Mouse (Mus musculus) adrenal gland (tissue): ENCODE measurements around the gene Cntnap5b.

ENCODE experiments used
- intact Hi-C: fragments of 180-260 bp; cut with DNase I; formaldehyde crosslinking; loops from one replicate; pipeline ENCODE4 v1.15.1; 2025

Gene Cntnap5b

GRCm38 (mm10) chr1:100163588-100164357, 391.2 kb downstream of the Cntnap5b start:
- intact Hi-C loops, result no loop called here

DNA sequence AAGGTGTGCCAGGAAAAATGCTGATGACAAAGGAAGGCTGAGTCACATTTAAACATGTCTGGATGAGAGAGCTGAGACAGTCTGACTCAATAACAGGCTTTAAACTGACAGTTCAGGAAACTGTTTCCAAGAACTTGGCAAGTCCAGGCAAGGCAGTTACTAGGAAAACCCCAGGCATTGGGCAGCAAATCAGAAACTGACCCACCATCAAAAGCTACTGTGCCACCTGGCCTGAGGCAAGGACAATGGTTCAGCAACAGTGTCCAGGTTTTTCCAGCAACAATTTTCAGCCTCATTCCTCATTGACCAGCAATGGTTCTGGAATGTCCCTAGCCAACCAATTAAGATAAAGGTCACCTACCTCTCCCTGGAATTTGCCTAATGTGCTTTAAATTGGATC, 399.0 kb downstream of the Cntnap5b start:
- intact Hi-C loops, result no loop called here

DNA sequence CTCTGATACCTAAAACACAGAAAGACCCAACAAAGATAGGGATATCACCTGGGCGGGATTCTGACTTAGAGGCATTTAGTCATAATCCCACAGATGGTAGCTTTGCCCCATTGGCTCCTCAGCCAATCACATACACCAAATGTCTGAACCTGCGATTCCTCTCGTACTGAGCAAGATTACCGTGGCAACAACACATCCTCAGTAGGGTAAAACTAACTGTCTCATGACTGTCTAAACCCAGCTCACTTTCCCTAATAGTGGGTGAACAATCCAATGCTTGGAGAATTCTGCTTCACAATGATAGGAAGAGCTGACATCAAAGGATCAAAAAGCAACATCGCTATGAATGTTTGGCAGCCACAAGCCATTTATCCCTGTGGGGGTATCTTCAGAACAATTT, 407.5 kb downstream of the Cntnap5b start:
- intact Hi-C loops, result no loop called here

DNA sequence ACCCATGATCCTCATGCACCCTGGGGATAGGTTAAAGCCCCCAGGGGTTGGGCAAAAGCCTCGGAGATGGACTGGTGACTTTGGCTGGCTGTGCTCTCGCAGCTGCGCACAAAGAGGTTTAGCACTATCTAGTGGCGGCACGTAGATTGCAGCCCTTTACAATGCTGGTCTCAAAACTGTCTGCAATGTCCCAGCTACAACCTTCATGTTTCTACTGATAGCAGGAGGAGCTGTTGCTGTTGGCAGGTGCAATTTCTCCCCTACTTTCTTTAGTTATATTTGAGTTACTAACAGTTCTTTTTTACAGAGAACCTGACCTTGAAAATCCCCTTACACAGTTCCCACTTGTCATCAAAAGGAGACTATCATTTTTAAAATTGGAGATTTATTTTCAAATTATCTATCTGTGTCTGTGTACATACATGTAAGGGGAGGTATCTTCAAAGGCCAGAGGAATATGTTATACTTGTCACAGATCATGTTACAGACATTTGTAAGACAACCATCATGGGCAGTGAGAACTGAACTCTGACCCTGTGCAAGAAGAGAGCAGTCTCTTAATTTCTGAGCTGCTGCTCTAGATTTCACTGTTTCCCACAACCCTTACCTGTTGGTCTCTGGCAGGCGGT, 459.5 kb downstream of the Cntnap5b start:
- intact Hi-C loops, result loop anchor here (10.0 kb wide), 1 partner anchor 127 kb away; no protein-coding TSS in a partner anchor

DNA sequence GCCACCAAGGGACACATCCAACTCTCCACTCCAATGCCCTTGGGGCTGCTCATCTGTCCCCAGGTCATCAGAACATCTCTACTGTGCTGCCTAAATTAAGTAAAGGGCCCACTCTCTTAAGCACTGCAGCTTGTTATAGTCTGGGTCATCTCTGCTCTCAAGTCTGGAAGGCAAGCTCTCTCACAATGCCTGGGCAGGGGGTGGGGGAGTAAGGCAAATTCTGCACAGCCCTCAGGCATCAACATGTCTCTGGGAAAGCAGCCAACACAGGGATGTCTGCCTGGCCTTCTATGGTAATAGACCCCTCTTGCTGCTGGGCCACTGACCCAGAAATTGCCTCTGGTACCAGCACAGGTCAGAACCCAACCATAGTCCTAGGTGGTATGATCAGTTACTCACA, 479.4 kb downstream of the Cntnap5b start:
- intact Hi-C loops, result no loop called here

DNA sequence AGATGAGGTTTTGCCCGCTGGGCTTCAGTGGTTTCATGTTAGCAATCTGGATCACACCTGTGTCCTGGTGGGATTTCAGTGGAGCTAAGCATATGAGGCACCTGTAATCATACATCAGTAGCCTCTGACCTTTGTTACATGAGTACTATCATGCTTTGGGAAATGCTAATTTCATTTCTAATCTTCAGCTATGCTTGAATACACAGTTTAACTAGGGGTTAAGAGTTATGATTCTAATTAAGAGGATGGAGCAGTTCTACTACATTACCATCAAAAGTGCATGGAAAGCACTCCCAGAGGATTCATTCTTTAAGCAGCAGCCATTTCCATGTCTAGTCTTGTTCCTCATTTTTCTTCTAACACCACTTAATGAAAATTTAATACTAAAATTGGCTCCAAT, 538.1 kb downstream of the Cntnap5b start:
- intact Hi-C loops, result no loop called here

DNA sequence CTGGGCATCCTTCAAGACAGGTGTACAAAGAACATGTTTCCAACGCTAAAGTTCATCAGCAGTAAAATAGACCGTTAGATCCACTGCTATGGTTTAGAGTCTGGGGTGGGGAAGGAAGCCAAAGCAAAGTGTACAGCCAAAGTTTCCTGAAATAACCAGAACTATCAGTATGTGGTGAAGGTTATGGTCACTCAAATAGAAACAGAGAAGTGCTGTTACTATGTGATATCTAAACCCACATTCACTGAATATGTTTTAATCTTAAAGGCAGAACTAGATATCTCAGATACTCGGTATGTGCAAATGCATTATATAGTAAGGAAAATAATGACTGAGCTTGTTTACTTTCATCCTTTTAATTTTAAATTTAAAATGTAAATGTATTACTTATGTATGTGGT, 558.5 kb downstream of the Cntnap5b start:
- intact Hi-C loops, result no loop called here

DNA sequence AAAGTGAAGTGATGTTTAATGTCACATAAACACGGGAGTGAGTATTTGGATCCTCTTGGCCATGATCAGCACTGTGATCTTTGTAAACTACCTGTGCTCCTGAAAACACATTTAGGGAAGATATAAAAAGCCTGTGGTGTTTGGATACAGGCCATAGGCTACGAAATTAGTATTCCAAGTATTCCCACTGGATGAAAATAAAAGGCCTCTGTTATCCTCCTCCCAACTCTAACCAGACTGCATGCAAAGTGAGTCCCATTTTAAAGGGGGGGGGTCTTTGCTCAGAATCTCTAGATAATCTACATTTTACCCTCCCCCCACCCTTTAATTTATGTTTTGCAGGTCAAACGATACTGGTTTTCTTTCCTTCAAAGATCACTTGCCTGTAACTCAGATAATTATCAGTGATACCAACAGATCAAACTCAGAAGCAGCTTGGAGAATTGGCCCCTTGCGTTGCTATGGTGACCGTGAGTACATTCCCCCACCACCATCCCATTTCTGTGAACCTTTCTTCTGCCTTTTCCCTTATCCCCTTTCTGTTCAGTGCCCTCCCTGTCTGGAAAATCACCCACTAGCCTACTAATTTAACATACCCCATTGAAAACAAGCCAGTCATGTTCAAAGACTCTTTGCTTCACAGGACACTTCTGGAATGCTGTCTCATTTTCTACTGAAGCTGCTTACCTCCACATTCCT, 597.0 kb downstream of the Cntnap5b start:
- intact Hi-C loops, result no loop called here

- intact Hi-C loops, result no loop called here
Observed at GRCm38 (mm10) chr1:100386252-100386651, 613.7 kb downstream of the Cntnap5b start.

DNA sequence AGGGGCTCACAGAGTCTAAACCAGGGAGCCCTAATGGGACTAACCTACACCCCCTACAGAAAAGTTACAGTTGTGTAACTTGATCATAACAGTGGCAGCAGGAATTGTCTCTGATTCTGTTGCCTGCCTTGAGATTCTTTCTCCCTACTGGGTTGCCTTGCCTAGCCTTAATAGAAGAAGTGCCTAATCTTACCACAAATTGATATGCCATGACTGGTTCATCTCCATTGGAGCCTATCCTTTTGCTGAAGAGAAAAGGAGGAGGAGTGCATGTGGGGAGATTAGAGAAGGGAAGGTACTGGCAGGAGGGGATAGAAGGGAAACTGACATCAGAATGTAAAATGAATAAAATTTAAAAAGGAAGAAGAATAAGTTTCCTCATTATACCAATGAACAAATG, 621.5 kb downstream of the Cntnap5b start:
- intact Hi-C loops, result no loop called here

DNA sequence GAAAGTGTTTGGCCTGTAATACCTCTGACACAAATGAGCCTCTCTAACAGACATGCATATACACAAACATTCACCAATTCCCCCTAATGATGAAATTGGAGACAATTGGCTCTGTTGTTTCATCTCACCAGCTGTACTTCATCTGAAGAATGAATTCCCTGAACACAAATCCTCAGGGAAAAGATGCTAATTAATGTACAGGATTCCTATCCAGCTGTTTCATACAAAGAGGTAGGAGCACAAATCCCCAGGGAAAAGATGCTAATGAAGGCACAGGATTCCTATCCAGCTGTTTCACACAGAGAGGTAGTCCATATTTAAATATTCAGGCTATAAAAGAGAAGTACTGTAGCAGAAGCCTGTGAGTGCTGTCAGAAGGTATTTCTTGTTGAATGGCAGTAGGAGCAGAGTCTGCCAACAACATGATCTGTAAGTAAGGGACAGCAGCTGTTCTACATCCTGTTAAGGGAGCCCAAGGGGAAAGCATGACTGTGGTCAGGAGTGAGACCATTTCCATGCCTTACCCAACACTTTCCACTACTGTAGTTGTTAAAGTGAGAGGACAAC, 644.2 kb downstream of the Cntnap5b start:
- intact Hi-C loops, result no loop called here

DNA sequence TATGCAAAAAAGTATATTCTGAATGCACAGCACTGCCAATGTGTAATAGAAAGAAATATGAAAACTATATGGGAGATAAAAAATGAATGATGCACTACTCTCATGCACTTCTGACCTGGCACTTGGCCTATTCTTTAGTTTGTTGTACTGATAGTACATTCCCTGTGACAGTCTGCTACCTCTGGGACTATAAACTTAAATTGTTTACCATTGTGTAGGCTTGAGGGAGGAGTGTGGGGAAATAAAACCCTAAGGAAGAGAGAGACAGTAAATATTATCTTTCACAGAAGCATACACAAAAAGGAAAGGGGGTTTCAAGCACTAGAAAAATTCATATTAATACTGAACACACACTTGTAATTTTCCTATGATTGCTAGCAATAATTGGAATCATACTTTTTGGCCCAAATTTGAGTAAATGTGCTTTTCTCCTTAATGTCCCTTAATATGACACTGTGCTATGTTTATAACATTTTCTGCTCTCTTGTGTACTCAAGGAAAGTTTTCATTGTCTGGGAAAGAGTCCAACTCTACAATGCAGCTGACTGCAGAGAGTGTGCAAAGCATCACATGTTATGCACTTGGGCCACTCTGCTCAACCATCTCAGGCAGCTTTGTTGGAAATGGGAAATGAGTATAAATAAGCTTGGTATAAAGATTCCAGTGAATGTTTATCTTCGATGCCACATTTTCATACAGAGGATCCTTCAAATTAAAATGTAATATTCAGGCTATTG, 657.6 kb downstream of the Cntnap5b start:
- intact Hi-C loops, result no loop called here

DNA sequence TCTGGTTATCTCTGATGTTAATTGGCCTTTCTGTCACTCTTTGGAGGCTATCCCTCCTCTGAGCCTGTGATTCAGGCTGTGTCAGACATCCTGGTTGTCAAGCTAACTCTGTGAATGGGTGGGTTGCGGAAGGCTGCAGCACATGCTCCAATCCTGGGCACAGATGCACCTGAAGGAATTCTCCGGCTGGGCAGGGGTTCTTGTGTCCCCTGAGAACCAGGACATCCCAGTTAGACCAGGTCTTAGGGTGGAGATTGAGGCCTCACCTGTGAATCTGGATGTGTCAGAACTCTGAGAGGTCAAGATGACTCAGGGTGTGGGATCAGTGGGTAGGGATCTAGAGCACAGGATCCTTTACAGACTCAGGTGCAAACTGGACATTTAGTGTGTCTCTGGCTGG, 691.3 kb downstream of the Cntnap5b start:
- intact Hi-C loops, result no loop called here

- intact Hi-C loops, result no loop called here
Observed at GRCm38 (mm10) chr1:100465226-100465625, 692.7 kb downstream of the Cntnap5b start.

DNA sequence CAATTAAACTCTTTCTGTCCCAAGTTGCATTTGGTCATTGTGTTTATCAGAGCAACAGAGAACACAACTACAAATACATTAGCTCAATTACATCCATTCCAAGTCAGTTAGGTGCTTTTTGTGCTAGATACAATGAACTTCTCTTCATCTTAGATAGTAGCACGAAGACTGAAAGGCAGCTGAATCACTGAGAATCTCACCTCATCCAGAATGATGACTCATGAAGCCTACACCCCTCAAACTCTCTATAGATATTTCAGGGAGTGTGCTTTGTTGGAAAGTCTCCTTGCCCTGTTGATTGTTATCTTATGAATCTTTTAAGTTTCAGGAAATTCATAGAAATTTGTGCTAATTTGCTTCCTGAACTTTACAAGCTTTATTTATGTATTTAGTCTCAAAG, 695.0 kb downstream of the Cntnap5b start:
- intact Hi-C loops, result no loop called here

- intact Hi-C loops, result no loop called here
Observed at GRCm38 (mm10) chr1:100509866-100510265, 737.3 kb downstream of the Cntnap5b start.
